Mouse (Mus musculus): ENCODE results near the gene Dab1.

DNA sequence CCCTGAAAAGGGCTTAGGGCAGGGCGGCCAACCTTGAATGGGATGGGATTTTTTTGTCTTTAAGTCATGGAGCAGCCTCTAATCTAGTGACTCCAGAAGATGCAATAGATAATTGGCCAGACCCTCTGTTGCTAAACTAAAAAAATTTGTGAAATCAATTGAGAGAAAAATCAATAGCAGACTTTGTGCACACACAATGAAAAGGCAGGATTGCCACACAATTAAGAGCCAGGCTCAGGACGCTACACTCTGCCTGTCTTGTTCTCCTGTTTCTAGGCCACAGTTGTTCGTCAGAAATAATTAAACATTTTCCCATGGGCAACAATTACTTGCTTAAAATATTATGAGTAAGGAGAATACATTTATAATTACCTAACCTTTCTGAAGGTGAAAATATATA is 315.2 kb downstream of the Dab1 start:
- no peak for TF ChIP-seq CTCF (IDR thresholded peaks at IDR 0.05; ENCODE audit: borderline replicate concordance, insufficient read depth, low read length)
- TF ChIP-seq POLR2A (IDR thresholded peaks at IDR 0.05; ENCODE audit: low read depth, low read length) = no peak

Measured in embryonic fibroblast, embryonic 13.5 days (primary cell).